In genomic region chr16:20098866-20099629, GRCm38 (mm10) we compare ENCODE assay signal across 8 mouse cellular contexts.
DNase-seq lines count a peak whose midpoint lies in the region.

No protein-coding gene starts in this region.

- peak; percentile 49 for DNase-seq in cerebellum, adult 11-12 months
- DNase-seq in cerebellum, postnatal 4 days (ENCODE audit: low spot score in 2 of 2), result no peak
- peak; percentile 13 to 29 for DNase-seq in spleen, postnatal 36 days (ENCODE audit: low spot score in 2 of 2)
- no peak for DNase-seq in spleen, postnatal 14 days (ENCODE audit: low spot score in 2 of 2)
- DNase-seq in kidney, postnatal 36 days, result peak; percentile 24 to 36
- peak; percentile 35 for DNase-seq in naive thymus-derived CD4-positive, alpha-beta T cell, adult 2 months (ENCODE audit: low read depth)
- no peak for DNase-seq in layer of hippocampus, adult 9-11 months
- no peak for DNase-seq in embryo, embryonic 10 days (ENCODE audit: low spot score)

Comparison
In these comparisons a context has a peak if more than half of its experiments do, and no peak if none do; other contexts are left out.
1. DNase-seq: peak in cerebellum, adult 11-12 months (single experiment), spleen, postnatal 36 days (2 of 2), kidney, postnatal 36 days (2 of 2) and naive thymus-derived CD4-positive, alpha-beta T cell, adult 2 months (single experiment); none in cerebellum, postnatal 4 days (0 of 2), spleen, postnatal 14 days (0 of 2), layer of hippocampus, adult 9-11 months (single experiment) and embryo, embryonic 10 days (single experiment).